Mouse (Mus musculus) gastrocnemius, adult 2 months (tissue): Measurements from ENCODE around the gene Cux1. TPM values are rescaled to one million over a fixed set of nuclear protein-coding genes. Genes with fewer than 3 reads are reported as not detected.
A peak's percentile ranks its signal among the peaks of the same experiment; 100 is the strongest.

Source experiments
- DNase-seq: peaks from one replicate; pipeline ENCODE4 v3.0.0; 2022
- H3K27ac ChIP-seq: fragments of 200-600 bp; 2 replicates; pipeline ENCODE4 v1.8.1; 2022; ENCODE audit warnings: mild to moderate bottlenecking
- H3K4me3 ChIP-seq: fragments of 200-600 bp; 2 replicates; pipeline ENCODE4 v1.8.1; 2022; ENCODE audit warnings: mild to moderate bottlenecking, moderate library complexity
- CTCF ChIP-seq: fragments of 200-600 bp; IDR thresholded peaks from 2 replicates; pipeline ENCODE4 v1.8.1; 2022; ENCODE audit warnings: antibody characterized with exemption, mild to moderate bottlenecking, moderate library complexity
- intact Hi-C: fragments of 180-260 bp; cut with DNase I; formaldehyde crosslinking; loops from one replicate; pipeline ENCODE4 v1.15.1; 2025
- long read RNA-seq, 2 experiments: library from polyadenylated mRNA; stranded (forward); transcript quantifications; one replicate each; pipeline ENCODE4 v2.0.0; 2021
- total RNA-seq, 2 experiments: library from RNA; stranded (reverse); gene quantifications; 2 replicates each; pipeline ENCODE4 v1.2.3; 2021

Gene Cux1
- total RNA-seq: 10 to 100 TPM; 80.9 to 88.2 TPM
- long read RNA-seq, experiment 1, transcript Cux1-207 (23 exons, 2,821 nt): minor isoform, 14 of 56 reads
- long read RNA-seq, experiment 1, transcript Cux1-211 (23 exons, 2,831 nt): major isoform, 26 of 56 reads
- long read RNA-seq, experiment 1, partial matches to known transcripts: 6 of 56 reads
- long read RNA-seq, experiment 1, other reads (novel, unspliced or antisense): 10 of 56 reads
- long read RNA-seq, experiment 2, transcript Cux1-207 (23 exons, 2,821 nt): minor isoform, 10 of 71 reads
- long read RNA-seq, experiment 2, transcript Cux1-211 (23 exons, 2,831 nt): major isoform, 33 of 71 reads
- long read RNA-seq, experiment 2, partial matches to known transcripts: 4 of 71 reads
- long read RNA-seq, experiment 2, other reads (novel, unspliced or antisense): 24 of 71 reads

DNA sequence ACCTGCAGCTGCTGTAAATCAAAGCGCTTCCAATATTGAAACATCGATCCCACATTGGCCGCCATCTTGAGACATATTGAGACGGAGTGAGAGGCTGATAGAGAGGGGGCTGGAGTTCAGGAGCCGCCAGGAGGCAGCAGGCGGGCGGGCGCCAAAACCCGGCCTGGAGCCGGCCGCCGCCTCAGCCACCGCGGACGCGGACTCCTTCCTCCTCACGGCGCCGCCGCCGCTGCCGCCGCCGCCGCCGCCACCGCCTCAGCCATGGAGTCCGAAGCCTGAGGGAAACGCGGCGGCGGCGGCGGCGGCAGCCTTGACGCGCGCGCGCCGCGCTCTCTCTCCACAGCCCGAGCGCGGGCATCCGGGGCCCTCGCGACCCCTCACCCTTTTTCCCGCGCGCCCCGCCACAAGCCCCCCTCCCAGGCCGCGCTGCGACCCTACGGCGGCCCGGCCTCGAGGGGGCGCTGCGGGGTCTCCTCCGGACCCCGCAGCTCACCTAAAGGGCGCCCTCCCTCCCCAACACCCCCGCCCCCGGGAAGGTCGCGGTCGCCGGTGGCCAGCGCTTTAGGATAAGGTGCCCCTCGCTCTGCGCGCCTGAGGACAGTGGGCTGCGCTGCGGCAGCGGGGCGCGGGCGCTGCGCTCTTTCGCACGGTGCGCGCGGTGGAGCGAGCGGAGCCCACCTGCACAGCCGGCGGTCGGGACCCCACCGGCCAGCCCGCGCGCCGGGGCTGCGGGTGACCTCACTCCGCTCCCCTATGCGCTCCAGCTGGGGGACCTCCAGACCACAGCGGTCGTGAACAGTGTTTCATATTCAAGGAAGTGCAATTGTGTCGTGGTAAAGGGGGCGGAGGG lies at the start of gene Cux1:
TSS of gene Cux1 (minus strand) at position 315 of the 850 bp plus-strand sequence.
- Histone ChIP-seq H3K4me3 (peak within 1 kb of the TSS; percentile 96), H3K27ac (peak within 1 kb of the TSS; percentile 91)
- intact Hi-C loops: loop anchor here (1.0 to 5.0 kb wide), 5 partner anchors 56 to 285 kb away; no protein-coding TSS in a partner anchor
- peak; percentile 71 for TF ChIP-seq CTCF
- peak; percentile 92 for DNase-seq

DNA sequence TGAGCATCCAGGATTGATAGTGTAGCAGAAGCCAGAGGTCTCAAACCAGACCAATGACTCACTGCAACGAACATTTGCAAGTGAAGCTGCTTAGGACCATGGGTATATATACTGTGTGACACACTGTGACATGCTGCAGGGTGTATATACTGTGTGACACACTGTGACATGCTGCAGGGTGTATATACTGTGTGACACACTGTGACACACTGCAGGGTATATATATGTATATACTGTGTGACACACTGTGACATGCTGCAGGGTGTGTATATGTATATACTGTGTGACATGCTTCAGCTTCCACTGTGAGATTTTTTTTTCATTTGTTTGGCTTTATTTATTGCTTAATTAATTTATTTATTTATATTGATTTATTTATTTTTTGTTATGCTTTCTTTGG lies 45.1 kb upstream of the Cux1 start:
- intact Hi-C loops: no loop called here
- H3K4me3 ChIP-seq: no peak overlapping the region
- no peak for DNase-seq
- no peak for TF ChIP-seq CTCF
- H3K27ac ChIP-seq: no peak overlapping the region

DNA sequence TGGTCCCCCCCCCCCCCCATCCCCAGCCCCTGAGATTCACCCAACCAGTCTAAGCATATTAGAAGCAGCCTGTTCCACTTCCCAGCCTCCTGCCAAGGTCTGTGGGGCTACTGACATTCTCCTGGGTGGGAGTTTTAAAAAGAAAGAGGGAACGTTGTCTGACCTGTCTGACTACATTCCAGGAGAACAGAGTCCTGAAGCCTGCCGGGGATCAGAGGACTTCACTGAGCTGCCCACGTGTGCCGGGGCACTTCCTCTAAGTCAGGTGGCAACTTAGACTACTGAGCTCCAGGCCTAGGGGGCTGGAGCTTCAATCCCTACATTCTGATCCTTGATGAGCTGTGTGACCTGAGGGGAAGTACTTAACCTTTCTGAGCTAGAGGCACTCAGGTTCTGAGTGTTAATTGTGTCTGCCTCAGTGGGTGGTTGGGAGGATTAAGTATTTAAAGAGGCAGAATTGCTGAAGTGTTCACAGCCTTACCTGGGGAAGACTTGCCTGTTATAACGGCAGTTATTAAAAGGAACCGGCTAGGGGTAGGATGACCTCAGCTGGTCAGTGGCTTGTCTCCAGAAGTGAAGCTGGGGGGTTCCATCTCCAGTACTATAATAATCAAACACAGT lies 41.6 kb upstream of the Cux1 start:
- intact Hi-C loops: no loop called here
- no peak overlapping the region for H3K27ac ChIP-seq
- DNase-seq: no peak
- TF ChIP-seq CTCF: no peak
- no peak overlapping the region for H3K4me3 ChIP-seq

DNA sequence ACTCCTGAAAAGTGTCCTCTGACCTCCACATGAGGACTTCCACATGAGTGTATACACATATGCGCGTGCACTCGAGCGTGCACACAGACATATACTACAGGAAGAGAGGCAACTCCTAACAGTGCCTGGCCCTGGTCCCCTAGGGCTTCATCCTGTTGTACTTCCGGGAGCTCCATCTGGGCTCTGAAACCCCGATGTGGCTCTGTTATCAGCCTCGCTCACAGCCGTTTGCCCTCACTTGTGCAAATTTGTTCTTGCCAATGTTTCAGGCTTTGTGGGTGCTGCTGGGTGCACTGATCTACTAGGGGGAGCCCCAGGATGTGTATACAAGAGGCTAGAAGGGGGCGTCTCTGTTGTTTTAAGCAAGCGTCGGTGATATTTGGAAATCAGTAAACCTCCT lies 37.9 kb upstream of the Cux1 start:
- intact Hi-C loops: no loop called here
- Histone ChIP-seq H3K27ac (no peak overlapping the region), H3K4me3 (no peak overlapping the region)
- no peak for DNase-seq
- no peak for TF ChIP-seq CTCF

DNA sequence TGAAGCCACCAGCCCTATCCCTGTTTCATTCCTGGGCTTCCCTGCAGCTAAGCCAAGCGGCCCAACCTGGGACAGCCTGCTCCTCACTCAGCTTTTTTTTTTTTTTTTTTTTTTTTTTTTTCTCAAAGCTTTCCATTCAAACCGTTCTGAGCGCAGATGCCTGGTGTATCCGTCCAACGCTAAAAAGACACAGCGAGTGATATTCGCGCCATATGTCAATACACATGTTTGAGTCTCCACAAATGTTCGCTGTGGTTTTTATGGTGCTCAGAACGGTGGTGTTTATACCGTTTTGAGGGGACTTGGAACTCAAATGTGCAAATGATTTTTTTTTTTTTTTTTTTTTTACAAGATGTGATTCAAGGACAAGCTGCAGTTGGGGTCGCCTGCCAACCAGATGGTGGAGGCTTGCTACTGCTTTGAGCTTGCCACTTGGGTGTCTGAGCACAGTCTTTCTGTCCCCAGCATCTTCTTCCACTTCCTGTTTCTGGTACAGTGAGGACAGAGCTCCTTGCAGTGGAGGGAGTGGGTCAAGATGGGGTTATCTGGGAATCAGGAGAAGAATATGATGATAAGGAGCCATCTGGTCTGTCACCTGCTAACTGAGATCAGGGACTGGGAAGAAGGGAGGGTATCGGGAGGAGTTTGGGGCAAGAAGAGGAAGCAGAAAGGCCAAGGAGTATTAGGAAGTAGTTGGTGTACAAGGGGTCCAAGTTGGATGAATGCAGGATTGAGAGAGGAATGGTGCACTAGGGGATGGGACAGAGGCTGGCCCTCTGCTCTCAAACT lies 36.1 kb upstream of the Cux1 start:
- no peak for TF ChIP-seq CTCF
- intact Hi-C loops: no loop called here
- no peak overlapping the region for H3K4me3 ChIP-seq

DNA sequence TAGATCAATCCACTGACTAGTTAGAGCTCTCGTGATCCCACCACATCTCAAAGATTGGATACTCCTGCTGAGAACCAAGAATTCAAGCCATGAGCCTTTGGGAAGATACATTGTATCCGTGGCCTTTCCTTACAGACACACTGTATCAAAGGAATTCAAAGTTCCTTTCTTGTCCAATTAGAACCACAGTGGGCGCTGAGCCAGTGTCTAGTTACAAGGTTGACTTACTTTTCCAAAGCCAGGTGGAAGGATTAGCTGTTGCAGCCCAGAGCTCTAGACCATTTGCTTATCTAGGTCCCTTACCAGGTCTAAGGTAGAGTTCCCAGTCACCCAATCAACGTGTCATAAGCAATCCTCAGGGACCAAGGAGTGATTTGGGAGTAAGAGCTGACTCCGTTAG lies 33.2 kb upstream of the Cux1 start:
- no peak overlapping the region for H3K27ac ChIP-seq
- no peak overlapping the region for H3K4me3 ChIP-seq
- TF ChIP-seq CTCF: no peak
- intact Hi-C loops: no loop called here
- no peak for DNase-seq

More for the DNA sequence above, 36.1 kb upstream of the Cux1 start:
- no peak overlapping the region for H3K27ac ChIP-seq
- no peak for DNase-seq

DNA sequence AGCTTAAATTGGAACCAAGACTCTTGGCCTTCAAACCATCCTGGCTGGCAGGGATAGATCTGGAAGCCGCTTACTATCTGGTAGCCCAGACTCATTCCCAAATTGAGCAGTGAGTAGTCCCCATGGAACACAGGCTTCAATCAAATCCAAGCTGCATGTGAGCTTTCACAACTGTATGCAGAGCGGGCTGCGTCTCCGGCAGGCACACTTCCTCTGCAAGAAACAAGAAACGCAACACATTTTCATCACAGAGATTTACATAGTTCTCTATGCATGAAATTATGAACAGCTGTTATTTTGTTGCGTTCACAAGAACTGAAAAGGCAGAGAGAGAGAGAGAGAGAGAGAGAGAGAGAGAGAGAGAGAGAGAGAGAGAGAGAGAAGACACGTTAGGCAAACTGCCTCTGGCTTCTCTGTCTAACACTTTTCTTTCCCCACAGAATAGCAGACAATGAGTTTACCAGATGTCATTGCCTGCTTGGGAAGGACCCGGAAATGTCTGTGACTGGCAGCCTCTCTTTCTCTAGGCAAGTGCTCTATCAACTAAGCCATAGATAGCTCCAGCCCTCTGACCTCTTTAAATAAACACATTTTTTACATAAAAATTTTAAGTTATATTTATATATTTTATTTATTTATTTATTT lies 27.7 kb upstream of the Cux1 start:
- Histone ChIP-seq H3K27ac (no peak overlapping the region), H3K4me3 (peak overlapping the region; percentile 35; the same call in 1 of the 2 replicates)
- intact Hi-C loops: no loop called here
- DNase-seq: no peak
- TF ChIP-seq CTCF: no peak

DNA sequence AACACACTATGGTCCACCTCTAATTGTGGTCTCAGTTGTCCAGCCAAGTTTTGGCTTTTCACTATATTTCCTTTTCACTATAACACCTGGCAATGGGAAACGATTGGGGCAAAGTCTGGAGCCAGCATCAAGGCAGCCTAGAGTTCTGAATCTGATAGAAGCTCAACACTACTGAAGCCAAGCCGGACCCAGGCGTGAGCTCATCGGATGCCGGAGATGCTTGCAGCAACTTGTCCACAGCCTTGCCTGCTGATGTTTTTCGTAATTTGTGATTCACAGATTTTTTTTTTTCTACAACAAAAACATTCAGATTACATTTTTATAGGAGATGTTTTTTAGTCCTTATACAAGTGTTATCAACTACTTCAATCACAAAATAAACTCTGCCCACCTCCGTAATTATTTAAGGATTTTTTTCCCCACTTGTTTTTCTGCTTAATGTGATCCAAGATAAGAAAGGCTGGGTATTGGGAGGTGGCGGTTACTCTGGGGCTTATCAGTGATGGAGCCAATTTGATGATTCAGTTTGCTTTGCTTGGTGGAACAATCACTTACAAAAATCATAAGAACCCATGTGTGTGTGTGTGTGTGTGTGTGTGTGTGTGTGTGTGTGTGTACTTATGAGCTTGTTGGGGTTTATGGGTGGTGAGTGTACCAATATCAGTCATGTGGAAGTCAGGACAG lies 24.7 kb upstream of the Cux1 start:
- no peak overlapping the region for H3K27ac ChIP-seq
- TF ChIP-seq CTCF: no peak
- no peak for DNase-seq
- H3K4me3 ChIP-seq: no peak overlapping the region
- intact Hi-C loops: no loop called here

DNA sequence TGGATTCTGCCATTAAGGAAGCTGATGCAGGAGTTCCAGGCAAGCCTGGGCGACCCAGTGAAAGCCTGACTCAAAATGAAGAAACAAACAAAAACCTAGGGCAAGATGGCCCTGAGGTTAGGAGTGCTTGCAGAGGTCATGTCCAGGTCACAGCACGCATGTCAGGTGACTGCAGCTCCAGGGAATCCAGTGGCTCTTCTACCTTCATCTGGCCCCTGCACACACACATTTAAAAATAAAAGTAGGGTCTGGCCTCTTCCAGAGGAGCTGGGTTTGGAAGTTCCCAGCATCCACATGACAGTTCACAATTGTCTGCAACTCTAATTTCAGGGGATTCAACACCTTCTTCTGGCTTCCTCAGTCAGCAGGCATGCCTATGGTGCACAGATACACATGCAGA lies 21.7 kb upstream of the Cux1 start:
- TF ChIP-seq CTCF: no peak
- no peak for DNase-seq
- H3K4me3 ChIP-seq: no peak overlapping the region
- intact Hi-C loops: no loop called here
- H3K27ac ChIP-seq: no peak overlapping the region

DNA sequence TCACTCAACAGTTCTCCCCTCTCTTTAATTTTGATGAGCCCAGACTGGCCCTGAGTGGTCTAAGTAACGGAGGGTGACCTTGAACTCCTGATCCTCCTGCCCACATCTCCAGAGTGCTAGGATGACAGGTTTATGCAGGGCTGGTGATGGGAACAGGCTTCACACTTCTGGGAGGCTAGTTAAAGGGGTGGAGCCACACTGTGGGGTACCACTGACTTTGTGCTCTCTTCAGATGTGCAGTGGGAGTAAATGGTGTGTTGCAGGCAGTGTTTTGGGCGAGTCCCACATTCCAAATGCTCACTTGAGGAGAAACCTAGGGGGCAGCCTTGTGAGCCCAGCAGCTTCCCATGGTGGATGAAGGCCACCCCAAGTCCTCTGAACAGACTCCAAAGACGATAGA lies 21.2 kb upstream of the Cux1 start:
- TF ChIP-seq CTCF: no peak
- H3K4me3 ChIP-seq: no peak overlapping the region
- H3K27ac ChIP-seq: no peak overlapping the region
- intact Hi-C loops: no loop called here
- no peak for DNase-seq

DNA sequence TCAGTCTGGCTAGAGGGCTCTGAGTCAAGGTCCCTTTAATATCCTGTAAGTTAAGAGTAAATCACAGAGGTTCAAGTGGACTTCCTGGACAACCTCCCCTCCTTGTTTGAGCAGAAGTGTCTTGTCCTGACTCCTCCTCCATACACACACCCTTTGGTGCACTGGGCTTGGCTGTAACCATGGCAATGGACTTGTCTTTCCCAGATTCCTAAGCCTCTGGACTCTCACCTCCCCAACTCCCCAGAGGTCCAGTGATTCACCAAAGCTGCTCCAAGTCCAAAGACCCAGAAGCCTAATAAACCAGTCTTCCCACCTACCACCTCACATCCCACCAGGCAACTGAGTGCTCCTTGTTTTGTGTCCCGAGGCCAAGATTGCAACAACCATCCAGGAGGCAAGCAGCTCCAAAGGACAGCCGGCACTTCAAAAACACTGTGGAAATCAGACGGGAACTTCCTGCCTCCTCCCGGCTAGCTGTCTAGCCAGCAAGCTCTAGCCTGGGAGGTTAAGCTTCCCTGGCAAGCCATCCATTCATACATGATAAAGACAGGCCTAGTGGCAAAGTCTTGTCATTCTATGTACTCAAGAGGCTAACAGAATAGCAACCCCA lies 17.5 kb upstream of the Cux1 start:
- no peak overlapping the region for H3K4me3 ChIP-seq
- intact Hi-C loops: no loop called here
- TF ChIP-seq CTCF: no peak
- no peak for DNase-seq
- no peak overlapping the region for H3K27ac ChIP-seq
